Mouse (Mus musculus): ENCODE measurements around the gene Lrig1. TPM values are rescaled to one million over a fixed set of nuclear protein-coding genes. Genes with fewer than 3 reads are reported as not detected.

The Lrig1 gene
- polyA plus RNA-seq, 1 experiment from 2014 or later = 10.9 TPM

GRCm38 (mm10) chr6:94599016-94599415, 100.9 kb downstream of the Lrig1 start:
- H3K27me3 ChIP-seq (ENCODE audit: control insufficient read depth, insufficient read depth, low read length) = no peaks in the 10 kb centered on the region
- no peak overlapping the region for H3K4me2 ChIP-seq
- 77% methylated on average over 13 of the region's 13 CpGs for WGBS (ENCODE audit: insufficient replicate concordance)
- H3K9ac ChIP-seq (ENCODE audit: low read depth, low read length) = no peak overlapping the region
- H3K9me3 ChIP-seq (replicated peaks; ENCODE audit: control insufficient read depth, low read length) = no peaks in the 10 kb centered on the region
- no peaks in the 10 kb centered on the region for H3K36me3 ChIP-seq (ENCODE audit: control insufficient read depth, insufficient read depth, low read length)
- H3K4me3 ChIP-seq (ENCODE audit: low read depth, low read length) = no peak overlapping the region
- no peak overlapping the region for H3K27ac ChIP-seq (ENCODE audit: low read depth, low read length)
- no peak for ATAC-seq (replicated peaks; ENCODE audit: insufficient number of reproducible peaks, low FRiP score, low TSS enrichment)
- peaks cover 29% of the 10 kb centered on the region for H3K4me1 ChIP-seq (ENCODE audit: control insufficient read depth, insufficient read depth, low read length)

DNA sequence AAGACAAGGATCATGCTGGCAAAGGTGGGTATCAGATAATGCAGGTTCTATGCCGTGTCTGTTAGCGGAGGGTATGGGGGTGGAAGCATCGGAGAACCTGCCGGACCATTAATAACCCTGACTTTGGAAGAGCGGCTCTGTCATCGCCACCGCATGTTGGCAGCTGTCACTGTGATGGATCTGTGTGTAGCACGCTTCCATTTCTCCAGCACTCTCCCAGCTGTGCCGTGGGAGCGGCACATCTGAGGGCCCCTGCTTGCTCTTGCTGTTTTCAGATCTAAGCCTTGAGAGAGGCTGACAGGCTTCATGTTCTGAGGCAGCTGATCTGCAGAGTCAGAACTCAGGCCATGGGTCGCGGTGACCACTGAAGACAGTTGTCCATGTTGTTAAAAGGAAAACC, 101.5 kb downstream of the Lrig1 start:
- 57% methylated on average over 12 of the region's 12 CpGs for WGBS (ENCODE audit: insufficient replicate concordance)
- H3K36me3 ChIP-seq (ENCODE audit: control insufficient read depth, insufficient read depth, low read length) = no peaks in the 10 kb centered on the region
- peaks cover 33% of the 10 kb centered on the region for H3K4me1 ChIP-seq (ENCODE audit: control insufficient read depth, insufficient read depth, low read length)
- H3K27me3 ChIP-seq (ENCODE audit: control insufficient read depth, insufficient read depth, low read length) = no peaks in the 10 kb centered on the region
- H3K9me3 ChIP-seq (replicated peaks; ENCODE audit: control insufficient read depth, low read length) = no peaks in the 10 kb centered on the region
- H3K4me2 ChIP-seq = peak overlapping the region; percentile 23
- no peak overlapping the region for H3K9ac ChIP-seq (ENCODE audit: low read depth, low read length)
- H3K4me3 ChIP-seq (ENCODE audit: low read depth, low read length) = no peak overlapping the region
- no peak overlapping the region for H3K27ac ChIP-seq (ENCODE audit: low read depth, low read length)
- ATAC-seq (replicated peaks; ENCODE audit: insufficient number of reproducible peaks, low FRiP score, low TSS enrichment) = no peak

DNA sequence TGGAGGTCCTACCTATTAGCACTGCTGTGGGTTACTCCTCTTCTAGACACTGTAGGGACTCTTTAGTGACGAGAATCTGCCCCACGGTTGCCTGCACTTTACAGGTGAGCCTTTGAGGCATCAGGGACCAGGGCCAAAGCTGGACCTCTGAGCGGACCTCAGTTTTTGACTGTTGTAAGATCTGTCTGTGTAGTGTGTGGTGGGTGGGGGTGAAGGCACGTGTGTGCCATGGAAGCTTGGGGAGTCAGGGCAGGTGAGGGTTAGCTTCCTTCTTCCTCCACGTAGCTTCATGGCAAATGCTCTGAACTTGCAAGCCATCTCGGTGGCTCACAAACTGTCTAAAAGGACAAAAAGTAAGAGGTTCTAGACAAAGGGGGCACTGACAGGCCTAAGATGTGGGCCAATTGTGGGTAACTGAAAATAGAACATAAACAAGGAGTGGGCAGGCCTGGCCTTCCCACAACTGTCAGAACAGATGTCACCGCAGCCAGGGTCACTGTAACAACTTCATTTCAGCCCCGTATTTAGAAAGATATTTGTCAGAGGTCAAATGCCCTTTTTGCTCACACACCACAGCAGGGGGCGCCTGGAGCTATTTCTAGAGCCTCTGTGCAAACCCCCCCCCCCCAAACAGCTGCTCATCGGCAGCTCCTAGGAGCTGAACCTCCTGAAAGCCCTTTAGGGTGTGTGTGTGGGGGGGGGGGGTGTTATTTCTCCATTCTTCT, 103.0 kb downstream of the Lrig1 start:
- H3K9me3 ChIP-seq (replicated peaks; ENCODE audit: control insufficient read depth, low read length) = no peaks in the 10 kb centered on the region
- H3K27me3 ChIP-seq (ENCODE audit: control insufficient read depth, insufficient read depth, low read length) = no peaks in the 10 kb centered on the region
- peaks cover 36% of the 10 kb centered on the region for H3K4me1 ChIP-seq (ENCODE audit: control insufficient read depth, insufficient read depth, low read length)
- 0 out of 2 replicates have a peak overlapping the region, but pooled peaks have one; percentile 3 for H3K27ac ChIP-seq (ENCODE audit: low read depth, low read length)
- no peaks in the 10 kb centered on the region for H3K36me3 ChIP-seq (ENCODE audit: control insufficient read depth, insufficient read depth, low read length)
- H3K4me3 ChIP-seq (ENCODE audit: low read depth, low read length) = no peak overlapping the region
- ATAC-seq (replicated peaks; ENCODE audit: insufficient number of reproducible peaks, low FRiP score, low TSS enrichment) = no peak
- H3K4me2 ChIP-seq = no peak overlapping the region
- WGBS (ENCODE audit: insufficient replicate concordance) = 61% methylated on average over 10 of the region's 10 CpGs
- no peak overlapping the region for H3K9ac ChIP-seq (ENCODE audit: low read depth, low read length)

DNA sequence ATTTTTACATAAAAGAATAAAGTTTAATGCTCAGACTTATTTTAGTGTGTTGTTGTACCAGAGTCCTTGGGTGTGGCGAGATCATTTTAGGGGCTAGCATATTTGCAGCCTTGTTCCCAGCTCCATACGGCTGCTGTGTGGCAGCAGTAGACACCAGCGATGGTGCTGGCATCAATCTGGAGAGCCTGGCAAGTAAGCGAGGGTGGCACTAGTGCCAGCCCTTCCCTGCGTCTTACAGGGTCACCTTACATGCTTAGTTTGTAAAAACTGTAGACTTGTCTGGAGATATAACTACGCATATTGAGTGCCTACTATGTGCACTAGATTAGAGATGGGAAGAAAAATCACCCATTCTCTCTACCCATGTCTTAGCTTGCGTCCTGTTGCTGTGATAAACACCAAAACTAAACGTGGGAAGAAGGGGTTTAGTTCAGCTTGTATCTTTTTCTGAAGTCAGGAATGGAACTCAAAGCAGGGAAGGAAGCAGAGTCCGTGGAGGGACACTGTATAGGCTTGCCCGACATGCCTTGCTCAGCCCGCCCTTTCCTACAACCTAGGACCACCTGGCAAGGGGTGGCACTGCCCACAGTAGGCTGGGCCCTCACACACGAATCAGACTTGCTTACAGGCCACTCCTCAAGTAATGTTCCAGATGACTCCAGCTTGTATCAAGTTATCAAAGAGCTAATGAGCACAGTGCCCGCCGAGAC, 103.8 kb downstream of the Lrig1 start:
- 84% methylated on average over 14 of the region's 14 CpGs for WGBS (ENCODE audit: insufficient replicate concordance)
- Histone ChIP-seq H3K27ac (ENCODE audit: low read depth, low read length) (no peak overlapping the region), H3K27me3 (ENCODE audit: control insufficient read depth, insufficient read depth, low read length) (no peaks in the 10 kb centered on the region), H3K9me3 (replicated peaks; ENCODE audit: control insufficient read depth, low read length) (no peaks in the 10 kb centered on the region), H3K4me1 (ENCODE audit: control insufficient read depth, insufficient read depth, low read length) (peaks cover 33% of the 10 kb centered on the region), H3K4me2 (no peak overlapping the region), H3K36me3 (ENCODE audit: control insufficient read depth, insufficient read depth, low read length) (no peaks in the 10 kb centered on the region), H3K4me3 (ENCODE audit: low read depth, low read length) (no peak overlapping the region), H3K9ac (ENCODE audit: low read depth, low read length) (no peak overlapping the region)
- no peak for ATAC-seq (replicated peaks; ENCODE audit: insufficient number of reproducible peaks, low FRiP score, low TSS enrichment)

DNA sequence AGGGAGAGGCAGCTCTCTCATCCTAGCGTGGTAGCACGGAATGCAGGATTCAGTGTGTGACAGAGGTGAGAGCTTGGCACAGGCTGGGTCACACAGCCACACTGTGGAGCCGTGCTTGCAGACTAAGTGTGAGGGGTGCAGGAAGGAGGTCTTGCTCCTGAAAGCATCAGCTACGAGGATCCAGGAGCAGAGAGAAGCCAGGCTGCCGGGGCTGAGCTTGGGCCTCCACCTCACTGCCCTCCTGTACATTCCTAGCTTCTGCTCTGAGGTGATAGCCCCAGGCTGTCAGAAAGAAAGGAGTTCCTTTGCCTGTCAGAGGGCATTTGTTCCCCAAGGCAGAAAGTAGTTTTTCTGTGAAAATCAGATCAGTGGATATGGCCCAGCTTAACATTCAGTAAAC, 104.8 kb downstream of the Lrig1 start:
- no peak overlapping the region for H3K4me2 ChIP-seq
- ATAC-seq (replicated peaks; ENCODE audit: insufficient number of reproducible peaks, low FRiP score, low TSS enrichment) = no peak
- H3K9me3 ChIP-seq (replicated peaks; ENCODE audit: control insufficient read depth, low read length) = no peaks in the 10 kb centered on the region
- H3K9ac ChIP-seq (ENCODE audit: low read depth, low read length) = no peak overlapping the region
- H3K27ac ChIP-seq (ENCODE audit: low read depth, low read length) = no peak overlapping the region
- 36% methylated on average over 5 of the region's 5 CpGs for WGBS (ENCODE audit: insufficient replicate concordance)
- H3K36me3 ChIP-seq (ENCODE audit: control insufficient read depth, insufficient read depth, low read length) = no peaks in the 10 kb centered on the region
- H3K27me3 ChIP-seq (ENCODE audit: control insufficient read depth, insufficient read depth, low read length) = no peaks in the 10 kb centered on the region
- no peak overlapping the region for H3K4me3 ChIP-seq (ENCODE audit: low read depth, low read length)
- H3K4me1 ChIP-seq (ENCODE audit: control insufficient read depth, insufficient read depth, low read length) = peaks cover 33% of the 10 kb centered on the region

- no peak overlapping the region for H3K4me2 ChIP-seq
- WGBS (ENCODE audit: insufficient replicate concordance) = 73% methylated on average over 11 of the region's 11 CpGs
- no peaks in the 10 kb centered on the region for H3K36me3 ChIP-seq (ENCODE audit: control insufficient read depth, insufficient read depth, low read length)
- no peak overlapping the region for H3K4me3 ChIP-seq (ENCODE audit: low read depth, low read length)
- peaks cover 33% of the 10 kb centered on the region for H3K4me1 ChIP-seq (ENCODE audit: control insufficient read depth, insufficient read depth, low read length)
- H3K9ac ChIP-seq (ENCODE audit: low read depth, low read length) = no peak overlapping the region
- no peak for ATAC-seq (replicated peaks; ENCODE audit: insufficient number of reproducible peaks, low FRiP score, low TSS enrichment)
- no peak overlapping the region for H3K27ac ChIP-seq (ENCODE audit: low read depth, low read length)
- H3K27me3 ChIP-seq (ENCODE audit: control insufficient read depth, insufficient read depth, low read length) = no peaks in the 10 kb centered on the region
- no peaks in the 10 kb centered on the region for H3K9me3 ChIP-seq (replicated peaks; ENCODE audit: control insufficient read depth, low read length)
These were observed 105.2 kb downstream of the Lrig1 start for GRCm38 (mm10) chr6:94594711-94595110.

- WGBS (ENCODE audit: insufficient replicate concordance) = 52% methylated on average over 6 of the region's 6 CpGs
- H3K27ac ChIP-seq (ENCODE audit: low read depth, low read length) = peak overlapping the region; percentile 41
- H3K27me3 ChIP-seq (ENCODE audit: control insufficient read depth, insufficient read depth, low read length) = no peaks in the 10 kb centered on the region
- no peak overlapping the region for H3K9ac ChIP-seq (ENCODE audit: low read depth, low read length)
- no peaks in the 10 kb centered on the region for H3K9me3 ChIP-seq (replicated peaks; ENCODE audit: control insufficient read depth, low read length)
- no peak overlapping the region for H3K4me3 ChIP-seq (ENCODE audit: low read depth, low read length)
- no peak for ATAC-seq (replicated peaks; ENCODE audit: insufficient number of reproducible peaks, low FRiP score, low TSS enrichment)
- H3K4me1 ChIP-seq (ENCODE audit: control insufficient read depth, insufficient read depth, low read length) = peaks cover 33% of the 10 kb centered on the region
- H3K36me3 ChIP-seq (ENCODE audit: control insufficient read depth, insufficient read depth, low read length) = no peaks in the 10 kb centered on the region
- no peak overlapping the region for H3K4me2 ChIP-seq
These were observed 105.8 kb downstream of the Lrig1 start for GRCm38 (mm10) chr6:94594096-94594665.

DNA sequence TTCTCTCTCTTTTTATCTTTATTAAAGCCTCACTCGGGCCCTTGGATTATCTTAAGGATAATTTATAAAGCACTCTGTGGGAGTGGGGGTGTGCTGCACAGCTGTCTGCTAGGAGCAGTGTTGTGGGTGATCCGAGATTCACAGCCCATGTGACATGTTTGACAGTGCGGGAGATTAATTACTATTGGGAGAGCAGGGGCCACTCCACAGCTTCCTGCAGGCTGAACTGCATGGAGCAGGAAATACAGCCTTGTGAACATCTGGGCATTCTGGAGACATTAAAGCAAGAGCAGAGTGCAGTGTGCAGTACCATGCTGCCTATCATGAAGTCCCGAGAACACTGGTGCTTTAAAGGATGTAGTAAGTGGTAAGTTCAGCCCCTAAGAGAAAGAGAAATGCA, 107.2 kb downstream of the Lrig1 start:
- Histone ChIP-seq H3K9ac (ENCODE audit: low read depth, low read length) (no peak overlapping the region), H3K4me2 (peak overlapping the region; percentile 37), H3K9me3 (replicated peaks; ENCODE audit: control insufficient read depth, low read length) (no peaks in the 10 kb centered on the region), H3K4me1 (ENCODE audit: control insufficient read depth, insufficient read depth, low read length) (peaks cover 21% of the 10 kb centered on the region), H3K36me3 (ENCODE audit: control insufficient read depth, insufficient read depth, low read length) (no peaks in the 10 kb centered on the region), H3K4me3 (ENCODE audit: low read depth, low read length) (peak overlapping the region; percentile 6; the same call in 1 of the 2 replicates), H3K27me3 (ENCODE audit: control insufficient read depth, insufficient read depth, low read length) (no peaks in the 10 kb centered on the region), H3K27ac (ENCODE audit: low read depth, low read length) (peak overlapping the region; percentile 18)
- 0 out of 2 replicates have a peak, but pooled peaks have one; percentile 32 for ATAC-seq (replicated peaks; ENCODE audit: insufficient number of reproducible peaks, low FRiP score, low TSS enrichment)
- 12% methylated on average over 4 of the region's 4 CpGs for WGBS (ENCODE audit: insufficient replicate concordance)

Measured in heart, embryonic 11.5 days (tissue).